Mouse (Mus musculus): ENCODE results near the gene Olfr57.
"Not testable (repeated sequence)": the region's sequence is repeated elsewhere in the genome, so short reads cannot be mapped to it uniquely, and the experiment has no call there.

The Olfr57 gene

DNA sequence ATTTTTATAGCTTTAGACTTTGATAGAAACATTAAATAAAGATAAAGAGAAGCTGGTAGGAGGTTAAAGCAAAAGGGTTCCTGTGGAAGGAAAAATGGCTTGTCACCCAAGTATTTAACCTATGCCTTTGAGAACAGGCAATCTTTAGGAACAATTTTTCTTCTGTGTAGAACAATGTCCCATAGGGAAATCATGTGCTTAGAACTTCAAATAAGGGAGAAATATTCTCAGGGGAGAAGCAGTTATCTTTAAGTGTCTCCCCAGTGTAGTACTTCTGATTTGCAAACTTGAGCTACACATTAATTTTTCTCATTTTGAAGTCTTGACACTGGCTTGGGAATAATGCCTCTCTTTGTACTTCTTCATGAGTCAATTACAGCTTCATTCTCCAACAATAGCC lies at the start of gene Olfr57:
Olfr57 (plus strand) TSS at position 301 of the 400 bp plus-strand sequence.
- no peak for DNase-seq

DNA sequence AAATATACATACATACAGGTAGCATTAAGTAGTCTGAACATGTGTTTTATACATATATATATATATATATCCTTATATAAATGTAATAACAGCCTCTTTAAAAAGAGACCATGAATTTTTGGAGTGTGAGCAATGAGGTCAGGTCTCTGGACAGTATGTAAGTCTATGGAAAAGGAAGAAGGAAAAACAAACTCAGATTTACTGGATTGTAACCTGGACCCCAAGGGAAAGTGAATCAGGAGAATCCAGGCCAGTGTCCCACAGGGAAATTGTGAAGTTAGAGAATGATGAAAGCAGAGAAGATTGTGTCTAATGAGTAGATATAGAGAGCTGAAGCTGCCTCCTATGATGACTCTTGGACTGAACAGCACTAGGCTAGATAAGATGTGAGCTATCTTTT lies 47.8 kb upstream of the Olfr57 start, which contains the start of gene Olfr1352:
Olfr1352 (plus strand) TSS at position 301 of the 400 bp plus-strand sequence.
- no peak for DNase-seq

DNA sequence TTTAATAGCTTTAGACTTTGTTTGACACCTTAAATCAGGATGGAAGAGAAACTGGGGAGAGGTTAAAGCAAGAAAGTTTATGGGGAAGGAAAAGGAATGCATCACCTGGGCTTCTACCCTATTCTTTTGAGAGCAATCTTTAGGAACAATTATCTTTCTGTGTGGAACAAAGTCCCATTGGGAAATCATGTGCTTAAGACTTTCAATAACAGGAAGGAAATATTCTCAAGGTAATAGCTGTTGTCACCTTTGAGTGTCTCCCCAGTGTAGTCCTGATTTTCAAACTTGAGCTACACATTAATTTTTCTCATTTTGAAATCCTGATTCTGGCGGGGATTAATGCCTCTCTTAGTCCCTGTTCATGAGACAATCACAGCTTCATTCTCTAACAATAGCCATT lies 16.4 kb upstream of the Olfr57 start, which contains the start of gene Olfr1351:
Olfr1351 (plus strand) TSS at position 301 of the 400 bp plus-strand sequence.
- no peak for DNase-seq

DNA sequence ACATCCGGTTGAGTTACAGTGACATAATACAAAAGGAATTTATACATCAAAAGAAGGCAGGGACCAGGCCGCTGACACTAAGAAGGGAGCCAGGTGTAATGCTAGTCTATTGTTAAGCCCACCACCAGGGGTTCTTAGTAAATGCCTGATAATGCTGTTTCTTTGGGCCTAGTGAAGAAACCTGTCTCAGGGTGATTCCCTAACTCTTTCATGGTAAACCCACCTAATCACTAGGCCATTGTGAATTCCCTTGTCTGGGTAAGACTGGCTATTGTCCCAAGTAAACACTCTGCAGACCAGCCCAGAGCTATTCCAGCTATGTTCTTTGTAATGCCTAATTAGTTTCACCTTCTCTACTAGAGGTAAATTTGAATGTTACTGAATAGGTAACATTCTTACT lies 13.9 kb downstream of the Olfr57 start:
- not testable (repeated sequence) for DNase-seq

DNA sequence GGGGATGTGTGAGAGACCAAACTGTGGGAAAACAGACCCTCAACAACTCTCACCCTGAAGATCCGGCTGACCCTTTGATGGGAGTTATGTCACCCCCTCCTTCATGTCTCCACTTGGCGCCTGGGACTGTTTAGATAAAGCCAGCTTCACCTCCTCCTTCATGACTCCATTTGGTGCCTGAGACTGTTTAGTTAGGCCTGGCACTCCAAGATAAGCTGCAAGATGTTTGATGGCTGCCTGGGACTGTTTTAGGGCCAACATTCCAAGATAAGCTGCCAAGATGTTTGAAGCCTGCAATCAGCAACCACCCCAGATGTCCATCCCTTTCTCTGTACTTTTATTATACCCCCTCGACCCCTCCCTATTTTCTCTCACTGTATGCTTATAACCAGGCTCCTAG lies 28.8 kb downstream of the Olfr57 start:
- DNase-seq: not testable (repeated sequence)

All from kidney, postnatal 25 days (tissue).